Mouse (Mus musculus): ENCODE results near the gene Maip1.

DNA sequence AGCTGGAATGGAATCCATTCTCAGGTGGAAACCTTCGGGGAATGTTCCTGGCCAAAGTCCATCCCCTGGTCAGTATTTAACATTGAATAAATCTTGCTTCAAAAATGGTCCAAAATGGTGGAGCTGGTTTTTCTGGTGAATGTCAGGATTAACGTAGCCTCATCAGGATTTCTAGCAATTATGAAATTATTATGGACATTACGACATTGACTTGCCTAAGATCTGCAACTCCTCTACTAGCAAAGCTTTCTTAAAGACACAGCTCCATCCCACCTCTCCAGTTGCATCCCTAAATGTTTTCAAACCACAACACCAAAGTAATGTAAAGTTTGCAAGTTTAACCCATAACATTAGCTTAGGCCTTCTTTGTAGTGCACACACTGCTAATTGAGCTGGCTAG, 38.7 kb upstream of the Maip1 start:
- no peak for TF ChIP-seq GATA1 (IDR thresholded peaks at IDR 0.05; ENCODE audit: borderline replicate concordance, low read length)
- TF ChIP-seq CTCF (IDR thresholded peaks at IDR 0.05; ENCODE audit: low read depth, low read length): no peak
- TF ChIP-seq POLR2AphosphoS5 (IDR thresholded peaks at IDR 0.05; ENCODE audit: insufficient replicate concordance, low read depth, low read length): no peak
- TF ChIP-seq TAL1 (conservative IDR thresholded peaks at IDR 0.05; ENCODE audit: low read depth, low read length): no peak
- no peak for TF ChIP-seq GATA2 (IDR thresholded peaks at IDR 0.05; ENCODE audit: borderline replicate concordance, low read depth, low read length)

All from G1E (cell line).